Comparison of ENCODE assay signal across 20 mouse cellular contexts in genomic region chr9:64259906-64260305, GRCm38 (mm10). TPM values are rescaled to one million over a fixed set of nuclear protein-coding genes. Genes with fewer than 3 reads are reported as not detected.
"Had no signal": no experiment of that assay in that cellular context is flagged by ENCODE, and none has a peak within 500 bp of the region (broad histone marks: within the 10 kb centered on the region; RNA-seq: fewer than 3 reads in every experiment).

No protein-coding gene starts in this region.

- ATAC-seq: inflammation-experienced regulatory T-cells, adult 6 months; intestine, embryonic 16.5 days; midbrain, embryonic 16.5 days had no signal

- H3K9ac ChIP-seq: liver, embryonic 13.5 days; midbrain, embryonic 12.5 days; neural tube, embryonic 13.5 days had no signal

- H3K4me1 ChIP-seq: liver, embryonic 13.5 days; midbrain, embryonic 12.5 days; neural tube, embryonic 13.5 days had no signal

- H3K36me3 ChIP-seq: liver, embryonic 13.5 days; midbrain, embryonic 12.5 days; neural tube, embryonic 13.5 days had no signal

- H3K4me3 ChIP-seq: left cerebral cortex, adult 2 months; liver, embryonic 13.5 days; midbrain, embryonic 12.5 days; myocyte; neural tube, embryonic 13.5 days had no signal

- H3K27me3 ChIP-seq: liver, embryonic 13.5 days; midbrain, embryonic 12.5 days; neural tube, embryonic 13.5 days had no signal

- H3K9me3 ChIP-seq: liver, embryonic 13.5 days; midbrain, embryonic 12.5 days; neural tube, embryonic 13.5 days had no signal

- H3K4me2 ChIP-seq: liver, embryonic 13.5 days; midbrain, embryonic 12.5 days; neural tube, embryonic 13.5 days had no signal

- H3K27ac ChIP-seq: kidney, postnatal 0 days; left cerebral cortex, adult 2 months; liver, embryonic 13.5 days; macrophage; midbrain, embryonic 12.5 days; neural tube, embryonic 13.5 days had no signal

- DNase-seq: kidney, adult 18-20 months; kidney, adult 9 months; kidney, postnatal 25 days; layer of hippocampus, postnatal 36 days; liver, embryonic 13.5 days; retina, postnatal 1 day; right cerebral cortex, postnatal 25 days; thymus, adult 18-20 months; thymus, postnatal 36 days had no signal

RNA-seq across cellular contexts. Expression of gene Uchl4, which starts 24.9 kb away (rescaled TPM):
- polyA plus RNA-seq: liver, adult 2 months; spleen, adult 2 months had no signal
